Mouse (Mus musculus) midbrain, embryonic 12.5 days (tissue): Measurements from ENCODE around the gene Anapc4. TPM values are rescaled to one million over a fixed set of nuclear protein-coding genes. Genes with fewer than 3 reads are reported as not detected.

ENCODE experiments used
- ATAC-seq: fragments of 200-750 bp; cut with Nextera tagmentation; 2 replicates; pipeline ENCODE4 v1.8.0; 2017; ENCODE audit warnings: low read depth, moderate TSS enrichment, moderate library complexity; ENCODE audit not compliant: low FRiP score
- H3K27ac ChIP-seq: fragments of 300-500 bp; sonication (generic); replicated peaks from 2 replicates; pipeline ENCODE4 v1.5.1; 2016; ENCODE audit warnings: mild to moderate bottlenecking
- H3K27me3 ChIP-seq: fragments of 300-500 bp; sonication (generic); 2 replicates; pipeline ENCODE4 v1.6.1; 2016; ENCODE audit warnings: mild to moderate bottlenecking
- H3K36me3 ChIP-seq: fragments of 300-500 bp; sonication (generic); 2 replicates; pipeline ENCODE4 v1.6.1; 2016
- H3K4me1 ChIP-seq: fragments of 300-500 bp; sonication (generic); 2 replicates; pipeline ENCODE4 v1.6.1; 2016
- H3K4me2 ChIP-seq: fragments of 300-500 bp; sonication (generic); replicated peaks from 2 replicates; pipeline ENCODE4 v1.6.1; 2016; ENCODE audit warnings: mild to moderate bottlenecking, moderate library complexity
- H3K4me3 ChIP-seq: fragments of 300-500 bp; sonication (generic); 2 replicates; pipeline ENCODE4 v1.5.1; 2016; ENCODE audit warnings: mild to moderate bottlenecking
- H3K9ac ChIP-seq: fragments of 300-500 bp; sonication (generic); replicated peaks from 2 replicates; pipeline ENCODE4 v1.6.1; 2016; ENCODE audit warnings: mild to moderate bottlenecking, moderate library complexity
- H3K9me3 ChIP-seq: fragments of 300-500 bp; sonication (generic); 2 replicates; pipeline ENCODE4 v1.6.1; 2016; ENCODE audit warnings: mild to moderate bottlenecking
- WGBS: fragments of 180-500 bp; shearing (Covaris S2); methylation state at CpG from one replicate; pipeline ENCODE4 v1.1.7; 2016; 5-methylcytosine and 5-hydroxymethylcytosine counted together
- polyA plus RNA-seq: library from polyadenylated mRNA; unstranded; fragments of >200 nt; fragmentation: Nextera tagmentation; extraction: Ambion mirVana; gene quantifications from 2 replicates; pipeline ENCODE4 v1.2.1, GENCODE M21; 2016

Gene Anapc4
- polyA plus RNA-seq, 1 experiment from 2014 or later: 125 TPM

DNA sequence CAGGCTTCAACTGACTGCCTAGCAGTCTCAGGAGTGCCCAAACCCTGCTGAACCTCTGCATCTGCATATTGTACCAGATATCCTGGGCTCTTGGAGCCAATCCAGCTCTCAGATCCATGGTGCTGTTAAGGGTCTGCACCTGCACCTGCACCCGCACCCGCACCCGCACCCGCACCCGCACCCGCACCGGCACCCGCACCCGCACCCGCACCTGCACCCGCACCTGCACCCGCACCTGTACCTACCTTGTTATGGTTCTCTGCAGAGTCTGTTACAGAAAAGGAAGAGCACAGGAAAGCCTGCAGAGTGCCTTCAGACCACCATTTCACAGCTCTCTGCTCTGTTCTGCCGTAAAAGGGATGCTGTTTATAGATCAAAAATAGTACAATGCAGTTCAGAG lies 38.2 kb downstream of the Anapc4 start:
- Histone ChIP-seq H3K36me3 (peaks cover 21% of the 10 kb centered on the region), H3K9ac (no peak overlapping the region), H3K9me3 (no peaks in the 10 kb centered on the region), H3K27me3 (no peaks in the 10 kb centered on the region), H3K4me1 (no peaks in the 10 kb centered on the region), H3K27ac (no peak overlapping the region), H3K4me2 (no peak overlapping the region), H3K4me3 (no peak overlapping the region)
- 98% methylated on average over 13 of the region's 13 CpGs for WGBS
- no peak for ATAC-seq

DNA sequence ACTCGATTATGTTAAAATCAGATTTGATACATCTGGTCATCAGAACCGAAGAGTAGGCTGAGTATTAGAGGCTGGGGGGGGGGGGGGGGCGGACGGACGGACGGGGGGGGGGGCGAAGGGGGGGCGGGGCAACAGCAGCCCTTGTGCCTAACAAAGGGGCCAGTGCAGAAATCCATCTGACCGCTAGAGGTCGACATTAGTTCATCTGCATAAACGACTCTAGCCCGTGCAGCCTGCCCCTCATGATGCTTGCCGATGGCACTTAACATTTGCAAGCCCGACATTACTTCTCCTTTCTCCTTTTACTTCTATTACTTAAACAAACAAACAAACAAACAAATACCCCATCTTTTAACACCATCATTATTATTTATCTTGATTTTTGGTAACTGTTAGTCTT lies 45.0 kb downstream of the Anapc4 start:
- no peaks in the 10 kb centered on the region for H3K4me1 ChIP-seq
- 10% methylated on average over 8 of the region's 14 CpGs for WGBS

DNA sequence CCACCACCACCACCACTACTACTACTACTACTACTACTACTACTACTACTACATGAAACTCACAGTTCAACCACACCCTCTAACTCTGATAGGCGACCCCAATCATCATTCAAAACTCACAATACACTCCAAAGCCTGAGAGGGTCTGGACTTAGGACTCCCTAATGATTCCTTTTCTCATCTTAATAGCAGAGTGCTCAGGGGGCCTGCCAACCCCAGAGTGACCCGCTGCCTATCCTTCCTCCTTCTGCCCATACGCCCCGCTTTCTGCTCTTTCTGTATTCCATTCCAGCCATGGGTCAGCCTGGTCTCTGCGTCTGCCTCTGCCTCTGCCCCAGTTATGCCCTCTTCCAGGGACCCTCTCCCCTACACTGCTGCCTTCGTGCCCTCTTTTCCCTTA lies 46.1 kb downstream of the Anapc4 start:
- no peak overlapping the region for H3K27ac ChIP-seq
- H3K27me3 ChIP-seq: peaks cover 3% of the 10 kb centered on the region; the same call in 1 of the 2 replicates
- H3K4me1 ChIP-seq: no peaks in the 10 kb centered on the region
- H3K4me3 ChIP-seq: no peak overlapping the region
- WGBS: 87% methylated on average over 6 of the region's 6 CpGs
- no peaks in the 10 kb centered on the region for H3K36me3 ChIP-seq
- no peak overlapping the region for H3K4me2 ChIP-seq
- no peaks in the 10 kb centered on the region for H3K9me3 ChIP-seq
- no peak overlapping the region for H3K9ac ChIP-seq
- no peak for ATAC-seq

More for the DNA sequence above, 45.0 kb downstream of the Anapc4 start:
- Histone ChIP-seq H3K9me3 (no peaks in the 10 kb centered on the region), H3K36me3 (no peaks in the 10 kb centered on the region), H3K4me3 (no peak overlapping the region), H3K27ac (no peak overlapping the region), H3K27me3 (peaks cover 3% of the 10 kb centered on the region; the same call in 1 of the 2 replicates), H3K4me2 (0 out of 2 replicates have a peak overlapping the region, but pooled peaks have one; percentile 12), H3K9ac (no peak overlapping the region)
- ATAC-seq: peak; percentile 87

DNA sequence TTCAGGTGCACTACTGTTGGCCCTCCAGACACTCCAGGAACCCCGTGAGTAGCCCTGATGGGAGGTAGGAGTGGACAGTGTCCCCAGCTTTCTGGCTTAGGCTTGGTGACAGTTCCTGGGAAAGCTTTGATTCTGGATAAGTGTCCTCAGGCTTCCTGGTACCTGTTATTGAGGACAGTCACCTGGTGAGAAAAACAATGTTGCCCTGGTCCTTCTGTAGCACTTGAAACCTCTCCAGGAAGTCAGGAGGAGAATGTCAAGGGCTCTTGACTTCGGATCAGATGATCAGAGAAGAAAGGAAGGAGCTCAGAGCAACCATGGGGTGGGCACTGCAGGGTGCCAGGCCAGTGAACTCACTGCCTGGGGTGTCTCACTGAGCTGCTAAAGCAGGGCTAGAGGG lies 48.6 kb downstream of the Anapc4 start:
- peaks cover 6% of the 10 kb centered on the region; the same call in 1 of the 2 replicates for H3K9me3 ChIP-seq
- 47% methylated on average over 2 of the region's 2 CpGs for WGBS
- H3K27ac ChIP-seq: no peak overlapping the region
- no peak overlapping the region for H3K9ac ChIP-seq
- H3K4me3 ChIP-seq: no peak overlapping the region
- no peaks in the 10 kb centered on the region for H3K36me3 ChIP-seq
- no peaks in the 10 kb centered on the region for H3K4me1 ChIP-seq
- no peak overlapping the region for H3K4me2 ChIP-seq
- no peak for ATAC-seq
- peaks cover 3% of the 10 kb centered on the region; the same call in 1 of the 2 replicates for H3K27me3 ChIP-seq

DNA sequence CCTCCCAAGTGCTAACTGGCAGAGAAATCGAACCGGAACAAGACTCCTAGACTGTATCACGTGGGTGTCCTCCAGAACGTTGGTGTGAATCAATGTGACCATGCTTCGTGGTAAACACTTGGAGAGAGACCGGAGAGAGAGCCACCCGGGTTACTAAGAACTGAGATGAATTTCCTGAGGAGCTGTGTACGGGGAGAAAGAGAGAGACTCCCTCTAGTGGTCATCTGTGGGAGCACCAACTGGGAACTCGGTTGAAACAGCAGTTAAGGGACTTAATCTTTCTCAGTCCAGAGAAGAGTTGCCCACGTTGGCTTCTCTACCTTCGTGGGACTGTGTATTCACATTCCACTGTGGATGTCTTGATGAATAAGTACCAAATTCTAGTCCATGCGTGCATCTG lies 53.3 kb downstream of the Anapc4 start:
- Histone ChIP-seq H3K9ac (no peak overlapping the region), H3K27me3 (no peaks in the 10 kb centered on the region), H3K9me3 (peaks cover 6% of the 10 kb centered on the region; the same call in 1 of the 2 replicates), H3K4me1 (no peaks in the 10 kb centered on the region), H3K27ac (no peak overlapping the region), H3K4me3 (no peak overlapping the region), H3K36me3 (no peaks in the 10 kb centered on the region), H3K4me2 (no peak overlapping the region)
- WGBS: 53% methylated on average over 12 of the region's 12 CpGs
- no peak for ATAC-seq

DNA sequence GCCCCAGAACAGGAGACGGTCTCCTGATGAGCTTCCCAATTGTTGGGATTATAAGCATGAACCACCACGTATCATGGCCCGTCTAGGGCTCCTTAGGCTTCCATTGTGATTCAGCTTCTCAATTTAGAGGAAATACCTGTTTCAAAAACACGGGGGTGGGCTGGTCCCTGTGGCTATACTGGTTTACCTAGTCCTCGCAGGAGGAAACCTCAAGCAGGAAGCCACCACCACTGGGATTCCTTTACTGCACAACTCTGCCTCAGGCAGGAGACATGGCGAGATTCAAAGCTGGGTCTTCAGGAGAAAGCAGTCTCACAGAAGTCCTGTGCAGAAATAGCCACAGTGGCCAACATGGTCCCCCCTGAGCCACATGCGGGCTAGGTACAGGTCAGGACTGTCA lies 56.1 kb downstream of the Anapc4 start:
- no peaks in the 10 kb centered on the region for H3K36me3 ChIP-seq
- no peak for ATAC-seq
- no peak overlapping the region for H3K9ac ChIP-seq
- H3K9me3 ChIP-seq: peaks cover 6% of the 10 kb centered on the region; the same call in 1 of the 2 replicates
- H3K27ac ChIP-seq: no peak overlapping the region
- H3K4me3 ChIP-seq: no peak overlapping the region
- no peaks in the 10 kb centered on the region for H3K4me1 ChIP-seq
- H3K4me2 ChIP-seq: no peak overlapping the region
- 86% methylated on average over 7 of the region's 7 CpGs for WGBS
- H3K27me3 ChIP-seq: no peaks in the 10 kb centered on the region

DNA sequence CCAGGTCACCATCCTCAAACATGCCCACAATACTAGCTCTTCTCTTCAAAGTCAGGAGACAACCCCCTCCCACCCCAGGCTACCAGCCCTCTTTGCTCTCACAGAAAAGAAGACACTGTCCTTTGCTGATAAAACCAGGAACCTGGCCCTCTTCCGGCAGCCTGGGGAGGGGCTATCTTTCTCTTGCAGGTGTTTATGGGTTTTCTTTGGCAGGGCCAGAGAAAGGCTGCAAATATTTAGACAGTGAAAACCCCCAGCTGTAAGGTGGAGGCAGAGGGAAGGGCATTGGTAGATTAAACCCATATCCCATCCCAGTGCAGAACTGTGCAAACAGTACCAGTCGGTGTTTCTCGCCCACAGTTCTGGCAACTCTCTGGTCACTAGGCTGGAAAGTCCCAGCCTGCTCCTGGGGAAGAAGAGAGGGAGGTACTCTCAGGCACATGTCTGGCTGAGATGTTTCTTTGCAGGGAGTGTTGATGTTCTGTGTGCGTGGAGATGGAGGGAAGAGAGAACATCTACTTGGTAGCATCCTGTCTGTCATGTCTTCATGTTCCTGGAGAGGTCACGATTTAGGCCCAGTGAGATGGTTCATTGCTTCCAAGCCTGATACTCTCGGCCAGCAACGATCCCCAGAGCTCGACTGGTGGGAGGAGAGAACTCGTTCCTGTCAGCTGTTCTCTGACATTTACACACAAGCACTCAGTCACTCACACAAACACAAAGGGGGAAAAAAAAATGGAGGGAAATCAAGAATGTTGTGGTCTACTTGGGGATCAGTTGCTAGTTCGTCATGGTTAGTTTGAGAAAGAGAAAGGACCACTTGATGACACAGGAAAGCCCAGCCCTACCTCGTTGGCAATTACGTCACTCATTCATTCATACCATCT lies 58.4 kb downstream of the Anapc4 start:
- H3K4me2 ChIP-seq: no peak overlapping the region
- H3K27ac ChIP-seq: no peak overlapping the region
- no peak overlapping the region for H3K9ac ChIP-seq
- no peak overlapping the region for H3K4me3 ChIP-seq
- no peak for ATAC-seq
- H3K9me3 ChIP-seq: no peaks in the 10 kb centered on the region
- WGBS: 78% methylated on average over 12 of the region's 12 CpGs
- no peaks in the 10 kb centered on the region for H3K36me3 ChIP-seq
- H3K27me3 ChIP-seq: no peaks in the 10 kb centered on the region
- no peaks in the 10 kb centered on the region for H3K4me1 ChIP-seq

DNA sequence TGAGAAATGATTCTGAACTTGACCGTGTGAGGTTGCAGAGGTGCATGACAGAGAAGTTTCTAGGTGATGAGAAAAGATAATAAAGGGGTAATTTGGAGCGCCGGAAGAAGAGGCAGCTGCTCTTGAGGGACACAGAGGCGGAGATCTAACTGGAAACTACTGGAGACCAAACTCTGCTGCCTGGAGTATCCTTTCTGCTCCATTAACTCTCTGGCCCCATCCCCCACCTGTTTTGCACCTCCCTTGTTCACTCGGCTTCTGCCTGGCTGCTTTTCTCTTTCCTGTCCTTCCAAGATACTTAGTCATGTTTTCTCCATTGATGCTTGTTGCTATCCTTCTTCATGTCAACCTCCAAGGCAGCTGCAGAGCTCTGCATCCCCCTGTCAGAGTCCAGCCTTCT lies 60.1 kb downstream of the Anapc4 start:
- Histone ChIP-seq H3K36me3 (no peaks in the 10 kb centered on the region), H3K9ac (no peak overlapping the region), H3K4me2 (no peak overlapping the region), H3K4me3 (no peak overlapping the region), H3K27me3 (no peaks in the 10 kb centered on the region), H3K27ac (no peak overlapping the region), H3K4me1 (no peaks in the 10 kb centered on the region), H3K9me3 (no peaks in the 10 kb centered on the region)
- WGBS: 81% methylated on average over 5 of the region's 5 CpGs
- no peak for ATAC-seq

DNA sequence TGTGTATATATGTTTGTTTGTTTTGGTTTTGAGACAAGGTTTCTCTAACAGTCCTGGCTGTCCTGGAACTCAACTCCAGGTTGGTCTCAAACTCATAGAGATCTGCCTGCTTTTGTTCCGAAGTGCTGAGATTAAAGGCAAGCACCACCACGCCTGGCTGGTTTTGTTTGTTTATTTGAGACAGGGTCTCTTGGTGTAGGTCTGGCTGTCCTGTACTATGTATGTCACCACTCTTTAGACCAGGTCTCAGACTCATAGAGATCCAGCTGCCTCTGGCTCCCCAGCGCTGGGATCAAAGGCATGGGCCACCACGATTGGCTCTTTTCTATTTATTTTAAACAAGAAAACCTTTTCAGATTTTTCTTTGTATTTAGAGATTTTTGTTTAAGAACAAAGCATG lies 70.4 kb downstream of the Anapc4 start:
- H3K4me1 ChIP-seq: no peaks in the 10 kb centered on the region; the same call in 1 of the 2 replicates
- no peak for ATAC-seq
- no peak overlapping the region for H3K9ac ChIP-seq
- no peaks in the 10 kb centered on the region for H3K27me3 ChIP-seq
- no peak overlapping the region for H3K4me2 ChIP-seq
- H3K36me3 ChIP-seq: no peaks in the 10 kb centered on the region
- 52% methylated on average over 4 of the region's 4 CpGs for WGBS
- no peaks in the 10 kb centered on the region for H3K9me3 ChIP-seq
- no peak overlapping the region for H3K4me3 ChIP-seq
- no peak overlapping the region for H3K27ac ChIP-seq

DNA sequence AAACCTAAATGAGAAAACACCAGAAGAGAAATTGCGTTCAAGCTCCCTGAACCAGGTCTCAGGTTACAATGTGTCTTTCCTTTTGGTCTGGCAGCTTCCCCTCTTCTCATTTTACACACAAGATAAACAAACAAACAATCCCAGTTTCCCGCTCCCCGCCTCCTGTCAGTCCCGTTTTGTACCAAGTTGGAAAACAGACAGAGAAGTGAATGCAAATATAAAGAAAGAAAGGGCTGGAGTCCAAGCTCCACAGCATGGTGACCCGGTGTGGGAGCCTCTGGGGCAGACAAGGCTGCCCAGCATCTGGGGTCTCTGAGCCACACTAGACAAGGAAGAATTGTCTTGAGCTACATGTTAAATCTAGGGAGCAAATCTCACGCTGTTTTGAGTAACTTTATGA lies 70.9 kb downstream of the Anapc4 start:
- H3K36me3 ChIP-seq: no peaks in the 10 kb centered on the region
- H3K27ac ChIP-seq: no peak overlapping the region
- no peaks in the 10 kb centered on the region; the same call in 1 of the 2 replicates for H3K4me1 ChIP-seq
- no peaks in the 10 kb centered on the region for H3K9me3 ChIP-seq
- no peak for ATAC-seq
- no peak overlapping the region for H3K9ac ChIP-seq
- H3K27me3 ChIP-seq: no peaks in the 10 kb centered on the region
- no peak overlapping the region for H3K4me3 ChIP-seq
- 38% methylated on average over 6 of the region's 6 CpGs for WGBS
- H3K4me2 ChIP-seq: no peak overlapping the region

DNA sequence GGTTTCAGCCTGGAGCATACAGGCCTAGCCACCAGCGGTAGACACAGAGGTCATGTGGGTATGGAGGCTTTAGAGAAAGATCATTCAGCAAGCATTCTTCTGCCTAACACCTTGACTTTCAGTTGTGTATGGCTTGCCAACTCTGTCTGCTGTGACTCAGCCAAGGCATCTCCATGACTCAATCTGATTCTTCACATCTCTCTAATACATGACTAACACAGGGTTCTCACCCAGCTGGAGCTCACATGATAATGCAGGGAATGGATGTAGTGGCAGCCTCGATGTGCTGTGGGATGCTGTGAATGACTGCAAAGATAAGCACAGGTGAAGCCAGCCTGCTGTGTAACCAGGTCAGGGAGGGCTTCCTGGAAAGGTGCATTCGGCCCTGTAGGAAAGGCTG lies 74.4 kb downstream of the Anapc4 start:
- ATAC-seq: no peak
- H3K27me3 ChIP-seq: no peaks in the 10 kb centered on the region
- WGBS: 85% methylated on average over 3 of the region's 3 CpGs

DNA sequence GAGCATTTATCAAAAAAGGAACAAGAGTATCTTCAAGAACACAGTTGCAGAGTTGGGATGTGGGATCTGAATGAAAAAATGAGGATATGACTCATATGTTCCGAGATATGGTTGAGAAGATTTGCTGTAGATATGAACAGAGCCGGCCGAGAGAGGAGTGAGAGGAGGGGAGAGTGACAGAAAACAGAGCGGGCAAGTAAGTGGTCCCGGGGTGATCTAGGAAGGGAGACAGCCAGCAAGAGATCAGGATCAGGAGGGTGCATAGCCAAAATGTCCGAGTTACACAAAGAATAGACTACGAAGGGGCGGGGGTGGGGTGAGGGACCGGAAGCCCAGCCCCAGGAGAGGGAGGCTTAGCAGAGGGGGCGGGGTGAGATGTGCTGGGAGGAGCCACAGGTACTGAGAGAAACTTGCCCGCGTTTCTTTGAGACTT lies 76.4 kb downstream of the Anapc4 start:
- H3K9ac ChIP-seq: no peak overlapping the region
- no peaks in the 10 kb centered on the region for H3K36me3 ChIP-seq
- H3K9me3 ChIP-seq: no peaks in the 10 kb centered on the region
- H3K4me3 ChIP-seq: no peak overlapping the region
- 0 out of 2 replicates have a peak, but pooled peaks have one; percentile 27 for ATAC-seq
- peak overlapping the region; percentile 28 for H3K4me2 ChIP-seq
- WGBS: 41% methylated on average over 12 of the region's 12 CpGs
- no peak overlapping the region for H3K27ac ChIP-seq
- H3K27me3 ChIP-seq: no peaks in the 10 kb centered on the region
- H3K4me1 ChIP-seq: no peaks in the 10 kb centered on the region

More for the DNA sequence above, 74.4 kb downstream of the Anapc4 start:
- Histone ChIP-seq H3K4me1 (no peaks in the 10 kb centered on the region; the same call in 1 of the 2 replicates), H3K27ac (no peak overlapping the region), H3K36me3 (no peaks in the 10 kb centered on the region), H3K4me2 (no peak overlapping the region), H3K9ac (no peak overlapping the region), H3K4me3 (no peak overlapping the region), H3K9me3 (no peaks in the 10 kb centered on the region)
